Comparison of ENCODE assay signal across 8 mouse cellular contexts in the genomic region with DNA sequence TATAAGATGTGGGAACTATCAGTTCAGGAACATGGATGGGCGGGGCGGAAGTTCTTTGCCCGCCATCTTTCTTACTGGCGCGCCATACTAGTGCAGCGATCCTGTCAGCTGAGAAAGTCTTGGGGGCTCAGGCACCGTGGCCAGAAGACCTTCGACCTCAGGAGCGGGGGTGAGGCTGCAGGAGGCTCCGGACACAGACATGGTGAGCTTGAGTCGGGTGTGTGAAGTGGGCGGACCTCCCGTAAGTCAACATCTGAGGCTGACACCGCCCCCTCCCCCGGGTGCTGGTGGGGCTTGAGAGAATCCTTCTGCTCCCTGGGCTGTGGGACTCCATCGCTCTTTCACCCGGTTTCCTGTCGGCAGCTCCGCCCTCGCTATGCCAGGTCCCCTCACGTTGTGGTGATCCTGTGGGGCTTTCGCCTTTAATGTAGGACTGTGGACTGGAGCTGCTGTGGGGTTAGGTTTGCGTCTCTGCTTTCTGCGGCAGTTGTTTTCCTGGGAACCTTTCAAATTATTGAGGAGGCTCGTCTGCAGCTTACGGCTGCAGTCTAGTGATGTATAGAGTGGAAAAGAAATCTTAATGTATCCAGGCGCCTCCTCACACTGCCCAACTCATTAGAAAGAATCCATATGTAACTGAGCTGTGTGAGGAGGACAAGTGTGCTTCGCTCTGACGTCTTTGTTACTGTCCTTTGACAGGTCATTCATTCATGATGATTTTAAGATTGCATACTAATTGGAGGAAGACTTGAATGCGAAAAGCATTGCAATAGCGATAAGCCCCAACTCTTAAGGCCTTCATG. TPM values are rescaled to one million over a fixed set of nuclear protein-coding genes. Genes with fewer than 3 reads are reported as not detected.
DNase-seq lines count a peak whose midpoint lies in the region; ATAC-seq and TF ChIP-seq lines count a peak whose summit lies in the region.

No protein-coding gene starts in this region.

- H3K9ac ChIP-seq in ES-Bruce4 (ENCODE audit: low read depth, poor library complexity, severe bottlenecking) = peak overlapping the region; percentile 44
- peak overlapping the region; percentile 76 for H3K9ac ChIP-seq in forebrain, embryonic 12.5 days
- peak overlapping the region; percentile 78 for H3K9ac ChIP-seq in heart, embryonic 16.5 days (ENCODE audit: low read length)
- peak overlapping the region; percentile 76 for H3K9ac ChIP-seq in liver, embryonic 13.5 days
- peak overlapping the region; percentile 49; the same call in 1 of the 2 replicates for H3K9ac ChIP-seq in stomach, embryonic 15.5 days

- peak overlapping the region; percentile 77 for H3K4me3 ChIP-seq in ES-Bruce4 (ENCODE audit: low read depth, low read length)
- peak overlapping the region; percentile 84 for H3K4me3 ChIP-seq in forebrain, embryonic 12.5 days (replicated peaks)
- H3K4me3 ChIP-seq in heart, embryonic 16.5 days (ENCODE audit: low read length) = peak overlapping the region; percentile 76
- H3K4me3 ChIP-seq in liver, embryonic 13.5 days (replicated peaks) = peak overlapping the region; percentile 74
- H3K4me3 ChIP-seq in stomach, embryonic 15.5 days (replicated peaks) = peak overlapping the region; percentile 67

- DNase-seq in c-Kit-positive CD71-positive TER-119-positive erythroid progenitor cells, embryonic 14.5 days (ENCODE audit: low spot score) = peak; percentile 59
- DNase-seq in kidney, postnatal 25 days = peak; percentile 92 to 94
- DNase-seq in liver, embryonic 13.5 days = peak; percentile 44
- DNase-seq in natural killer cell, adult 2 months (ENCODE audit: low spot score in 2 of 2) = peak; percentile 37 to 40

- ATAC-seq in forebrain, embryonic 12.5 days (ENCODE audit: low FRiP score) = peak; percentile 71
- ATAC-seq in heart, embryonic 16.5 days (replicated peaks; ENCODE audit: extremely low read depth, insufficient read depth, low FRiP score) = peak; percentile 66
- ATAC-seq in liver, embryonic 13.5 days (ENCODE audit: low read depth) = peak; percentile 69
- peak; percentile 69 for ATAC-seq in stomach, embryonic 15.5 days (ENCODE audit: insufficient read depth, low FRiP score, low read depth)

- TF ChIP-seq EP300 in ES-Bruce4 (IDR thresholded peaks at IDR 0.05; ENCODE audit: insufficient read depth, low read depth, low read length) = no peak

- WGBS in forebrain, embryonic 12.5 days = 2% methylated on average over 31 of the region's 31 CpGs
- 3% methylated on average over 31 of the region's 31 CpGs for WGBS in heart, embryonic 16.5 days
- WGBS in liver, embryonic 13.5 days (ENCODE audit: insufficient replicate concordance) = 3% methylated on average over 31 of the region's 31 CpGs
- WGBS in stomach, embryonic 15.5 days = 1% methylated on average over 31 of the region's 31 CpGs

- no peaks in the 10 kb centered on the region for H3K4me1 ChIP-seq in ES-Bruce4 (ENCODE audit: control insufficient read depth, insufficient read depth, low read length)
- peaks cover 16% of the 10 kb centered on the region for H3K4me1 ChIP-seq in forebrain, embryonic 12.5 days
- H3K4me1 ChIP-seq in heart, embryonic 16.5 days (ENCODE audit: control insufficient read depth, insufficient read depth, low read length) = peaks cover 9% of the 10 kb centered on the region
- H3K4me1 ChIP-seq in liver, embryonic 13.5 days (replicated peaks) = peaks cover 16% of the 10 kb centered on the region
- H3K4me1 ChIP-seq in stomach, embryonic 15.5 days = peaks cover 7% of the 10 kb centered on the region

- peak overlapping the region; percentile 71 for H3K4me2 ChIP-seq in forebrain, embryonic 12.5 days
- H3K4me2 ChIP-seq in heart, embryonic 16.5 days (ENCODE audit: low read depth, low read length) = peak overlapping the region; percentile 80
- H3K4me2 ChIP-seq in liver, embryonic 13.5 days = peak overlapping the region; percentile 69
- H3K4me2 ChIP-seq in stomach, embryonic 15.5 days = peak overlapping the region; percentile 60

- H3K27me3 ChIP-seq in ES-Bruce4 (ENCODE audit: control insufficient read depth, insufficient read depth, low read length, poor library complexity, severe bottlenecking) = no peaks in the 10 kb centered on the region
- H3K27me3 ChIP-seq in forebrain, embryonic 12.5 days = no peaks in the 10 kb centered on the region
- H3K27me3 ChIP-seq in heart, embryonic 16.5 days (ENCODE audit: control insufficient read depth, insufficient read depth, low read length) = no peaks in the 10 kb centered on the region
- 0 out of 2 replicates have a peak, but pooled peaks cover 4% of the 10 kb centered on the region for H3K27me3 ChIP-seq in liver, embryonic 13.5 days
- no peaks in the 10 kb centered on the region for H3K27me3 ChIP-seq in stomach, embryonic 15.5 days (replicated peaks)

- no peaks in the 10 kb centered on the region for H3K36me3 ChIP-seq in ES-Bruce4 (ENCODE audit: control insufficient read depth, insufficient read depth, low read length, poor library complexity, severe bottlenecking)
- H3K36me3 ChIP-seq in forebrain, embryonic 12.5 days (replicated peaks) = no peaks in the 10 kb centered on the region
- H3K36me3 ChIP-seq in heart, embryonic 16.5 days (ENCODE audit: control insufficient read depth, insufficient read depth) = no peaks in the 10 kb centered on the region
- H3K36me3 ChIP-seq in liver, embryonic 13.5 days = no peaks in the 10 kb centered on the region
- H3K36me3 ChIP-seq in stomach, embryonic 15.5 days = no peaks in the 10 kb centered on the region

- H3K27ac ChIP-seq in ES-Bruce4 (ENCODE audit: insufficient read depth, low read length) = no peak overlapping the region
- H3K27ac ChIP-seq in forebrain, embryonic 12.5 days = peak overlapping the region; percentile 87
- peak overlapping the region; percentile 88 for H3K27ac ChIP-seq in heart, embryonic 16.5 days (ENCODE audit: low read length)
- peak overlapping the region; percentile 65 for H3K27ac ChIP-seq in liver, embryonic 13.5 days
- H3K27ac ChIP-seq in stomach, embryonic 15.5 days = peak overlapping the region; percentile 93

- no peak for TF ChIP-seq CTCF in ES-Bruce4 (IDR thresholded peaks at IDR 0.05; ENCODE audit: low read depth, low read length)

- no peaks in the 10 kb centered on the region for H3K9me3 ChIP-seq in ES-Bruce4 (replicated peaks; ENCODE audit: control insufficient read depth, insufficient read depth, low read length, poor library complexity, severe bottlenecking)
- H3K9me3 ChIP-seq in forebrain, embryonic 12.5 days = no peaks in the 10 kb centered on the region
- H3K9me3 ChIP-seq in heart, embryonic 16.5 days (replicated peaks; ENCODE audit: control insufficient read depth, low read length) = no peaks in the 10 kb centered on the region
- no peaks in the 10 kb centered on the region for H3K9me3 ChIP-seq in liver, embryonic 13.5 days (replicated peaks)
- H3K9me3 ChIP-seq in stomach, embryonic 15.5 days = no peaks in the 10 kb centered on the region

- TF ChIP-seq POLR2A in ES-Bruce4 (IDR thresholded peaks at IDR 0.05; ENCODE audit: insufficient read depth, low read length) = no peak

RNA-seq across cellular contexts. Expression of a gene that starts 3.5 kb away (rescaled TPM):
- polyA plus RNA-seq in ES-Bruce4 (2011; ENCODE audit: insufficient read depth, insufficient read length, low read depth, missing spikeins) = 5.0 and 5.5 TPM in 2 replicates
- 12.2 and 12.5 TPM in 2 replicates for polyA plus RNA-seq in forebrain, embryonic 12.5 days (2016; fragmentation: Nextera tagmentation; extraction: Ambion mirVana)
- 4.4 and 5.6 TPM in 2 replicates for polyA plus RNA-seq in heart, embryonic 16.5 days (2015; fragmentation: Nextera tagmentation; extraction: Ambion mirVana)
- 1.5 TPM in 2 replicates for polyA plus RNA-seq in liver, embryonic 13.5 days (2015; fragmentation: Nextera tagmentation; extraction: Ambion mirVana)
- 7.8 and 9.1 TPM in 2 replicates for polyA plus RNA-seq in stomach, embryonic 15.5 days (2015; fragmentation: Nextera tagmentation; extraction: Ambion mirVana)

RNA-seq across cellular contexts. Expression of a gene that starts 24.7 kb away (rescaled TPM):
- not detected in 2 replicates for polyA plus RNA-seq in ES-Bruce4 (2011; ENCODE audit: insufficient read depth, insufficient read length, low read depth, missing spikeins)
- polyA plus RNA-seq in forebrain, embryonic 12.5 days (2016; fragmentation: Nextera tagmentation; extraction: Ambion mirVana) = not detected in 2 replicates
- not detected in 2 replicates for polyA plus RNA-seq in heart, embryonic 16.5 days (2015; fragmentation: Nextera tagmentation; extraction: Ambion mirVana)
- polyA plus RNA-seq in liver, embryonic 13.5 days (2015; fragmentation: Nextera tagmentation; extraction: Ambion mirVana) = not detected in 2 replicates
- not detected in 2 replicates for polyA plus RNA-seq in stomach, embryonic 15.5 days (2015; fragmentation: Nextera tagmentation; extraction: Ambion mirVana)

RNA-seq across cellular contexts. Expression of a gene that starts 46.9 kb away (rescaled TPM):
- polyA plus RNA-seq in ES-Bruce4 (2011; ENCODE audit: insufficient read depth, insufficient read length, low read depth, missing spikeins) = 0.21 and 0.23 TPM in 2 replicates
- polyA plus RNA-seq in forebrain, embryonic 12.5 days (2016; fragmentation: Nextera tagmentation; extraction: Ambion mirVana) = 0.10 TPM in 1 of 2 replicates, not detected in the other
- 0.08 and 0.12 TPM in 2 replicates for polyA plus RNA-seq in heart, embryonic 16.5 days (2015; fragmentation: Nextera tagmentation; extraction: Ambion mirVana)
- polyA plus RNA-seq in liver, embryonic 13.5 days (2015; fragmentation: Nextera tagmentation; extraction: Ambion mirVana) = not detected in 2 replicates
- polyA plus RNA-seq in stomach, embryonic 15.5 days (2015; fragmentation: Nextera tagmentation; extraction: Ambion mirVana) = 0.04 TPM in 1 of 2 replicates, not detected in the other

RNA-seq across cellular contexts. Expression of a gene that starts 59.4 kb away (rescaled TPM):
- polyA plus RNA-seq in ES-Bruce4 (2011; ENCODE audit: insufficient read depth, insufficient read length, low read depth, missing spikeins) = 9.5 and 10.5 TPM in 2 replicates
- 21.7 and 23.6 TPM in 2 replicates for polyA plus RNA-seq in forebrain, embryonic 12.5 days (2016; fragmentation: Nextera tagmentation; extraction: Ambion mirVana)
- polyA plus RNA-seq in heart, embryonic 16.5 days (2015; fragmentation: Nextera tagmentation; extraction: Ambion mirVana) = 5.8 and 6.8 TPM in 2 replicates
- 2.7 and 3.3 TPM in 2 replicates for polyA plus RNA-seq in liver, embryonic 13.5 days (2015; fragmentation: Nextera tagmentation; extraction: Ambion mirVana)
- polyA plus RNA-seq in stomach, embryonic 15.5 days (2015; fragmentation: Nextera tagmentation; extraction: Ambion mirVana) = 10.3 and 10.8 TPM in 2 replicates

Comparison
In these comparisons a context has a peak if more than half of its experiments do, and no peak if none do; other contexts are left out.
1. DNase-seq: peak in every context shown above with its lines; median percentile 93 in kidney, postnatal 25 days; 59 in c-Kit-positive CD71-positive TER-119-positive erythroid progenitor cells, embryonic 14.5 days; 44 in liver, embryonic 13.5 days; 38 in natural killer cell, adult 2 months.